Mouse (Mus musculus): ENCODE data around the gene Whamm.

Whamm gene

GRCm38 (mm10) chr7:81571108-81571940 is at the start of gene Whamm:
Gene Whamm (plus strand): TSS chr7:81571266.
- peak; percentile 93 to 94 for DNase-seq

- peak; percentile 90 to 94 for DNase-seq
These were observed 47.9 kb upstream of the Whamm start for GRCm38 (mm10) chr7:81523008-81523662.

GRCm38 (mm10) chr7:81523663-81524017 is 47.4 kb upstream of the Whamm start:
- no peak for DNase-seq

- no peak for DNase-seq
These were observed 42.1 kb upstream of the Whamm start for GRCm38 (mm10) chr7:81528918-81529317.

- no peak for DNase-seq
These were observed 39.6 kb upstream of the Whamm start for GRCm38 (mm10) chr7:81531462-81531861.

- no peak for DNase-seq
These were observed 34.6 kb upstream of the Whamm start for GRCm38 (mm10) chr7:81536478-81536877.

GRCm38 (mm10) chr7:81538070-81538675 is 32.9 kb upstream of the Whamm start:
- peak in 1 of 2 experiments; percentile 28 for DNase-seq

- DNase-seq = no peak
These were observed 31.5 kb upstream of the Whamm start for GRCm38 (mm10) chr7:81539565-81539964.

- DNase-seq = no peak
These were observed 30.1 kb upstream of the Whamm start for GRCm38 (mm10) chr7:81540999-81541398.

- DNase-seq = peak; percentile 20 to 58
These were observed 29.0 kb upstream of the Whamm start for GRCm38 (mm10) chr7:81541924-81542524.

- no peak for DNase-seq
These were observed 28.1 kb upstream of the Whamm start for GRCm38 (mm10) chr7:81542934-81543333.

GRCm38 (mm10) chr7:81548864-81549263 is 22.2 kb upstream of the Whamm start:
- no peak for DNase-seq

- no peak for DNase-seq
These were observed 17.5 kb upstream of the Whamm start for GRCm38 (mm10) chr7:81553589-81553988.

- DNase-seq = peak in 1 of 2 experiments; percentile 44
These were observed 16.7 kb upstream of the Whamm start for GRCm38 (mm10) chr7:81554369-81554768.

- no peak for DNase-seq
These were observed 14.2 kb upstream of the Whamm start for GRCm38 (mm10) chr7:81556839-81557238.

- DNase-seq = no peak
These were observed 13.6 kb upstream of the Whamm start for GRCm38 (mm10) chr7:81557252-81557984.

GRCm38 (mm10) chr7:81557985-81558360 is 13.1 kb upstream of the Whamm start:
- no peak for DNase-seq

- DNase-seq = no peak
These were observed 11.7 kb upstream of the Whamm start for GRCm38 (mm10) chr7:81559231-81559980.

GRCm38 (mm10) chr7:81560101-81561049 is 10.7 kb upstream of the Whamm start:
- no peak for DNase-seq

- DNase-seq = no peak
These were observed 9.9 kb upstream of the Whamm start for GRCm38 (mm10) chr7:81561211-81561610.

Measured in cerebellum, postnatal 25 days (tissue).